Mouse (Mus musculus) lung, postnatal 25 days (tissue): ENCODE measurements around the gene Mrpl58.

Source experiments
- DNase-seq: peaks from one replicate; pipeline ENCODE4 v3.0.0; 2022; ENCODE audit warnings: low spot score

Mrpl58 gene

DNA sequence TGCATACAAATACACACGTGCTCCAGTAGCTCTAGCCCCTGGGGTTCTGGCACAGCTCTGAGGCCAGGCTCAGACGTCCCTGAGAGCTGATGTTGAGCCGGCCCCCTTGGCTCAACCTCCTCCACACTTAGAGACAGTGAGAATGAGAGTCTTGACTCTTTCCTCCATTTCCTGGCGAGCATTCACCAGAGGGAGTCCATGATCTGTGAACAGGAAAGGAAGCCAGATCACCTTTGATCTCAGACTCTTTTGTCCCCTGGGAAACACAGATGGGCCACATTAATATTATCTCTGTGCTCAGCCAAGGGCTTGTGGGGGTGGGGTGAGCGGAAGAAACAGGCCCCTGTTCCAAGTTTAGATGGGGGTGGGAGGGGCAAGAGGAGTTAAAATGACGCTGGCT, 53.9 kb downstream of the Mrpl58 start:
- no peak for DNase-seq

DNA sequence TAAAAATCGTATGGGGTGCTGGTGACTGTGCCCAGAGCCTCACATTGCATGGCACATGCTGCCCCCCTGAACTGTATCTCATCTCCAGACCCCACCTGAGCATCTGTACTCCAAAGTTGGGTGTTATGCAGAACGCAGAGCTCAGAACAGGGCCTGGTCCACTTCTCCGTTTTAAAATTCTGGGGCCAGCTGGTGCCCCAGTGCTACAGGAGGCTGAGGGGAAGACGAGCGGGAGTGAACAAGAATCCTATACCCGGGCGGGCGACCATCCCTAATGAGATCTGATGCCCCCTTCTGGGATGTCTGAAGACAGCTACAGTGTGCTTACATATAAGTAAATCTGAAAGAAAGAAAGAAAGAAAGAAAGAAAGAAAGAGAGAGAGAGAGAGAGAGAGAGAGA, 57.4 kb downstream of the Mrpl58 start:
- DNase-seq, result no peak

DNA sequence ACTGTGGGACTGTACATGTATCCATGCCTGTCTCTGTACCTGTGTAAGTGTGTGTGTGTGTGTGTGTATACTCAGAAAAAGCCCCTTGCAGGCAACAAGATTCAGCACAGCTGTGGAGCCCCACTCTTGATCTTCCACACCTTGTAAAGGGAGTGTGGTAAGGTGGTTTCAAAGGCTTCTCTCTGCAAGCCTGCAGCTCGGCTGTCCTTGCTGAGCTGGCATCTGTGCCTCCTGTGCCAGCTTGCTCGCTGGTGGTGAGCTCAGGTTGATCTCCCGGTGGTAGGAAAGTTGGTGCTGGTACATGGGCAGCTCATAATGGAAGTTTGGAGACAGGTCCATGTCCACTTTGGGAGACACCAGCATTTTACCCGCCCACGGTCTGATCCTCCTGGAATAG, 58.3 kb downstream of the Mrpl58 start:
- no peak for DNase-seq
